Mouse (Mus musculus) embryo, embryonic 10 days (tissue): Measurements from ENCODE around the gene Rcbtb1.
"Not testable (repeated sequence)": the region's sequence is repeated elsewhere in the genome, so short reads cannot be mapped to it uniquely, and the experiment has no call there.

Experiments used
- DNase-seq: peaks from one replicate; pipeline ENCODE4 v3.0.0-alpha.2; 2015; ENCODE audit warnings: low spot score

Rcbtb1 gene

GRCm38 (mm10) chr14:59274961-59275360 is 74.0 kb downstream of the Rcbtb1 start:
- DNase-seq: not testable (repeated sequence)
